Mouse (Mus musculus) thymus, adult 2 months (tissue): ENCODE results near the gene Treml2.
A peak's percentile ranks its signal among the peaks of the same experiment; 100 is the strongest.

Experiments
- CTCF ChIP-seq: fragments of 200-500 bp; IDR thresholded peaks from 2 replicates; pipeline ENCODE4 v1.5.1; 2012; ENCODE audit warnings: mild to moderate bottlenecking, control low read depth, low read length, moderate library complexity, borderline replicate concordance; ENCODE audit not compliant: control insufficient read depth, poor library complexity, insufficient read depth; ENCODE audit errors: extremely low read depth
- POLR2A ChIP-seq: fragments of 200-500 bp; IDR thresholded peaks from 2 replicates; pipeline ENCODE4 v1.6.1; 2012; ENCODE audit warnings: mild to moderate bottlenecking, low read length, control low read depth, moderate library complexity; ENCODE audit not compliant: control insufficient read depth, poor library complexity, insufficient read depth; ENCODE audit errors: extremely low read depth

DNA sequence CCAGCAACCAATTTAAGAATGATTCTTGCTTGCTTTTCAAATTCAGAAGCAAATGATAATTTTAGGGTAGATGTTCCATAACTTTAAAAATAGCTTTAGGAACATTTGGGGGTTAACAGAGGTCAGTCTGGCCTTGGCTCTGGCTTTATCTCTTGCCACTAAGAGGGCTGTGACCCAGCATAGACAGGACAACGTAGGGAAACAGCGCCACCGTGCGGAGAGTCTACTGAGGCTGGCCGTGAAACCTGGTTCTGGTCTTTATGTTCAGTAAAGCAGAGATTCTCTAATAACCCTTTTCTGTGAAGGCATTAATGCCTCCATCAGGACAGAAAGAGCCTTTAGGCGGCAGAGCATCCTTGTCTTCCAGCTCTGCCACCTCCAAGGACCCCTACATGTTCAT is 37.6 kb downstream of the Treml2 start:
- peak; percentile 79; the same call in 1 of the 2 replicates for TF ChIP-seq CTCF
- no peak for TF ChIP-seq POLR2A
